Mouse (Mus musculus): ENCODE data around the gene Mpv17l2.

Mpv17l2 gene

GRCm38 (mm10) chr8:70766571-70767440 lies 6.1 kb upstream of the Mpv17l2 start:
- peak; percentile 85 for DNase-seq (ENCODE audit: inconsistent ontology term)

DNA sequence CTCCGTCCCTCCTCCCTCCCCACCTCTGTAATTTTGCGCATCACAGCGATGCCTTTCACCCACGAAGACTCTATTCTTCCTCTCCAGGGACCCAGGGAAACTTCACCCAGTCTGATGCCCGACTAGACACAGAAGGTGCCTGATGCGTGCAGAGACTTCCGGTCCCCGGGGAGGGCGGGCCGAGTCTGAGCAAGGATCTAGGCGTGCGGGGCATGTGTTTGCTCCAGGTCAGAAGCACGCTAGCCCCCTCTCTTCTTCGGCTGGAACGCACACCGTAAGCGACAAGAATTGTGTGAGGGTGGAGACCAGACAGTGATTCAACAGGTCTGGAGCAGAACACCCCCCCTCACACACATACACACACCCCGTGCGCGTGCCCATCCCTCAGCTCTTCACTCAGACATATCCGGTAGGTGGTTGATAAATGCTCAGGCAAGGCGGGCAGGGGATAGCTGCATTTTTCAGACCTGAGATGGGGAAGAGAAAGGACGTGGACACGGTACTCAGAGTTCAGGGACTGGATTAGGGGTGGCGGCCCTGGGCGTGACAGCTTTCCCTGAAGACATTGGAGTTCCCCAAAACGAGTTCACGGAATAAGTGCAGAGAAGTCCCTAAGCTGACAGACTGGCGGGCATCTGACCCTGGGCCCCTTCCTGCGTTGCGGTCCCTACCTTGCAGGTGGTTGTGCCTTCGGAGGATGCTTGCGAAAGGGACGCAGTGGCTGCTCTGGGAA lies 5.3 kb upstream of the Mpv17l2 start:
- DNase-seq (ENCODE audit: inconsistent ontology term), result peak; percentile 71

DNA sequence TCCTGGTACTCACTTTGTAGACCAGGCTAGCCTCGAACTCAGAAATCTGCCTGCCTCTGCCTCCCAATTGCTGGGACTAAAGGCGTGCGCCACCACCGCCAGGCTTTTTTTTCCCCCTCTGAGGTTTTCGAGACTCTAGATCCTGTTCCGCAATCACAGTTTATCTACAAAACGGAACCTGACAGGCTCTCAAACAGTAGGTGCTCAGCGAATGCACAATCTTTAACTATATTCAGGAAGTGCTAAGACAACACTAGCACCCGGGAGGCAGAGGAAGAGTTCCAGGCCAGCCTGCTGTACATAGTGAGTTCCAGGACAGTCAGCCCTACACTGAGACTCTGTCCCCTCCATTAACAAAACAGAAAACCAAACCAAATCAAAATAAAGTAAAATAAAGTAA lies 4.6 kb upstream of the Mpv17l2 start:
- DNase-seq (ENCODE audit: inconsistent ontology term), result no peak

DNA sequence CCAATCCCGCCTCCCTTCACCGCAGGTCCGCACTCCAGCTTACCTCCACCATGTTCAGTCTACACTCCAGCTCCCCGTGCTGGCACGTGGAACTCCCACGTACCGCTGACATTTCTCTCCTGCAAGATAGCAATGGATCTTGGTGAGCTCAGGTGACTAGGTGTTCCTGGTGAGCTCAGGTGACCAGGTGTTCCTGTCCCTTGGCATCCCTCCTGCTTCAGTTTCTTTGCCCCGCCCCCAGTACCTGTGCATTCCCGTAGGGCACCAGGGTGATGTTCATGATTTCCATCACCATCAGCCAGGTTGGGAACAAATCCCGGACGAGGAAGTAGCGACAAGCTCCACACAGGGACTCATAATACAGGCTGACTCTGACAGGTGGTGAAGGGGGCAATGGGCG lies 3.9 kb upstream of the Mpv17l2 start:
- no peak for DNase-seq (ENCODE audit: inconsistent ontology term)

- DNase-seq (ENCODE audit: inconsistent ontology term), result no peak
Observed at GRCm38 (mm10) chr8:70764026-70764425, 3.3 kb upstream of the Mpv17l2 start.

GRCm38 (mm10) chr8:70763354-70763753 lies 2.6 kb upstream of the Mpv17l2 start:
- DNase-seq (ENCODE audit: inconsistent ontology term), result no peak

- no peak for DNase-seq (ENCODE audit: inconsistent ontology term)
Observed at GRCm38 (mm10) chr8:70762118-70762517, 1.4 kb upstream of the Mpv17l2 start.

DNA sequence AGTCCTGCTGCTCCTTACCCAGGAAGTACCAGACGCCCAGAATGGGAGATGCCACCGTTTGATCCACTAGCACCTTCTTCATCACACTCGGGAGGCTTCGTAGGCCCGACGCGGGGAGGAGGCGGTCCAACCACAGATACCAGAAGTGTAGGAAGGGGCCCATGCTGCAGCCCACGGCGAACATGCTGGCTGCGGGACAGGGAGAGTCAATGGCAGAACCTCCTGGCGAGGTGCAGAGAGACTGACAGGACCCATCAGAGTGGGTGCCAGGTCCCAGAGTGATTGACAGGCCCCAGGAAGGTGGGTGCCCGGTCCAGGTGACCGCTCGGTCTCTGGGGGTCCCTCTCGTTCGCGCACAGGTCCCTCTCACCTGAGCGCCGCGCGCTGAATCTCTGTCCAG lies 396 bp downstream of the Mpv17l2 start:
- DNase-seq (ENCODE audit: inconsistent ontology term), result no peak

GRCm38 (mm10) chr8:70758616-70759561 lies 1.9 kb downstream of the Mpv17l2 start:
- no peak for DNase-seq (ENCODE audit: inconsistent ontology term)

DNA sequence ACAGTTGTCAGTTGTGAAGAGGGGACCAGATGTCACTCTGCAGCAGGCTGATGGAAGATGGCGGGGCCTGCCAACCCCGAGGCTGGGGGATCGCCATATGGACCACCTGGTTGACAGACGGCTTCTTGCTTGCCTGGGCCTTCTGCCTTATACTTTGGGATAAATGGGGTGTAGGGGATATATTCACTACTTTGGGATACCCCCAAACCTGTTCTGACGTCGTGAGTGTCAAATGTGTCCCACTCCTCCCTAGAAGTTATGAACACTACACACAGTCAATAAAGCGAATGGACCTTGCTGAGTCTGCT lies 2.5 kb downstream of the Mpv17l2 start:
- no peak for DNase-seq (ENCODE audit: inconsistent ontology term)

- no peak for DNase-seq (ENCODE audit: inconsistent ontology term)
Observed at GRCm38 (mm10) chr8:70757523-70758307, 3.0 kb downstream of the Mpv17l2 start.

- no peak for DNase-seq (ENCODE audit: inconsistent ontology term)
Observed at GRCm38 (mm10) chr8:70756476-70757040, 4.2 kb downstream of the Mpv17l2 start.

- DNase-seq (ENCODE audit: inconsistent ontology term), result no peak
Observed at GRCm38 (mm10) chr8:70755661-70756475, 4.9 kb downstream of the Mpv17l2 start.

- no peak for DNase-seq (ENCODE audit: inconsistent ontology term)
Observed at GRCm38 (mm10) chr8:70754871-70755660, 5.7 kb downstream of the Mpv17l2 start.

- DNase-seq (ENCODE audit: inconsistent ontology term), result peak; percentile 98
Observed at GRCm38 (mm10) chr8:70754043-70754870, 6.5 kb downstream of the Mpv17l2 start, which contains the start of gene Rab3a. Rab3a (plus strand) TSS chr8:70754679.

GRCm38 (mm10) chr8:70753151-70753550 lies 7.6 kb downstream of the Mpv17l2 start:
- DNase-seq (ENCODE audit: inconsistent ontology term), result peak; percentile 57

GRCm38 (mm10) chr8:70752000-70752764 lies 8.6 kb downstream of the Mpv17l2 start:
- DNase-seq (ENCODE audit: inconsistent ontology term), result peak; percentile 62
